Mouse (Mus musculus): ENCODE measurements at regions not wholly inside any gene's neighbourhood (a gene's known extent, or its start where the extent isn't known, plus 50 kb on each side); places are given as distances from the start of the nearest gene placed in this dataset.

DNA sequence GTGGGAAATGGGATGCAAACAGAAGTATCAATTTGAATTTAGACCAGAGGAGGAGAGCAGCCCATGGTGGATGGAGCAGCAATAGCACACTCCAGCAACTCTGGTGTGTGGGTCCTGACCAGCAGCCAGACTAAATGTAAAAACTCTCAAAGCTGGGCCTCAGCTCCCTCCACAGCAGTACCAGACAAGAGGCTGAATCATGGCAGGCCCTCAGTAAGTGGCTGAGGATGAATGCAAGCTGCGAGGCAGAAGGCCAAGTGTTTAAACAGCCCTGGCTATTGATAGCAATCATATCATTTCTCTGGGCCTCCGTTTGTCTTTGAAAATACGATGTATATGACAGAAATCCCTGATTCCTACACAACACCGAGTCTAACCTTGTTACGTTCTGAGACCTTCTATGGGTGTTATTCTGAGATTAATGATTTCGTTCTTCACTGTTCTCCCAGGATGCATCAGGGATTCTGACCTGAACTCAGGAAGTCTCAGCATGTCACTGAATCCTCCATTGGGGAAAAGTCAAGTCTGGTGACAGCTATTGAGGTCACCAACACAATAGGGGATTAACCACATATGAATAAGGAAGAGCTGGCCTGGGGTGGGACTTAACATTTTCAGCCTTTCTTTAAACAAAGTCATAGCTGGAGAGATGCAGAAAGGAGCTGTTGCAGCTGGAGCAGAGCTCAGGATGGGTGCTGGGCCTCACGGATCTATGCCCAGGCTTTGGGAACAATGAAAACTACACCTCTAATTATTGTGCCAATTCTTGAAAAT is 124.8 kb downstream of the Spata18 start:
- 90% methylated on average over 7 of the region's 7 CpGs for WGBS
- Histone ChIP-seq H3K4me1 (ENCODE audit: control insufficient read depth, insufficient read depth, low read length) (no peaks in the 10 kb centered on the region), H3K27ac (ENCODE audit: insufficient read depth, low read depth, low read length) (no peak overlapping the region), H3K27me3 (replicated peaks; ENCODE audit: control insufficient read depth, insufficient read depth, low read length) (no peaks in the 10 kb centered on the region), H3K4me3 (ENCODE audit: insufficient read depth, low read depth, low read length) (no peak overlapping the region), H3K36me3 (ENCODE audit: control insufficient read depth, insufficient read depth, low read length) (no peaks in the 10 kb centered on the region)
- no peak for DNase-seq
- TF ChIP-seq POLR2A (IDR thresholded peaks at IDR 0.05; ENCODE audit: low read depth, low read length): no peak
- no peak for TF ChIP-seq CTCF (conservative IDR thresholded peaks at IDR 0.05; ENCODE audit: insufficient read depth, insufficient read length, low read depth, low read length)

DNA sequence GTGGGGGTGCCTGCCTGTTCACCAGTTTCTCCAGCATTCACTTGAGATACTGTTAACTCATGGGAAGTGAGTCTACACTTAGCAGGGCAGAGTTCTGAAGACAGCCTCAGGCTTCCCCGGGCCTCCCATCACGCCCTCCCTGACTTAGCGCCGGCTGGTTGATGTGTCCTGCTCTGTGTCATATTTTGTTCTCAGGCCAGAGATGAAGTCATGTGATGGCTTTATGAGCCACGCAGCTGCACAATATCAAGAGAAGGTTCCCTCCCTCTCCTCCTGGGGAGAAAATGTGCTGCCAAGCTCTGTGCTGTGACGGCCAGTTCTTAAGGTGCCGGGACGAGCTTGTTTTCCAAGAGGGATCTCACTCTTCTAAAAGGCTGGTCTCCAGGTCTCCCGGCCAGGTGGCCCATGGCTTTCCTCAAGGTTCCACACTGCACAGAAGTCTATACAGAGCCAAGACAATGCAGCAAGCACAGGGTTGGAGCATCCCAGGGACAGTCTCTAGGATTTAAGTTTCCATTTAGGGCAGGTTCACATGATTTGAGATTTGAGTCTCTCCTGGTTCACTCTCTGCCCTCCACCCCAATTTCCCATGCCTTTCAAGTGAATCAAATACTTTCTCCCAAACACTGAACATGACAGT is 126.2 kb downstream of the Spata18 start:
- peak; percentile 53 for DNase-seq

DNA sequence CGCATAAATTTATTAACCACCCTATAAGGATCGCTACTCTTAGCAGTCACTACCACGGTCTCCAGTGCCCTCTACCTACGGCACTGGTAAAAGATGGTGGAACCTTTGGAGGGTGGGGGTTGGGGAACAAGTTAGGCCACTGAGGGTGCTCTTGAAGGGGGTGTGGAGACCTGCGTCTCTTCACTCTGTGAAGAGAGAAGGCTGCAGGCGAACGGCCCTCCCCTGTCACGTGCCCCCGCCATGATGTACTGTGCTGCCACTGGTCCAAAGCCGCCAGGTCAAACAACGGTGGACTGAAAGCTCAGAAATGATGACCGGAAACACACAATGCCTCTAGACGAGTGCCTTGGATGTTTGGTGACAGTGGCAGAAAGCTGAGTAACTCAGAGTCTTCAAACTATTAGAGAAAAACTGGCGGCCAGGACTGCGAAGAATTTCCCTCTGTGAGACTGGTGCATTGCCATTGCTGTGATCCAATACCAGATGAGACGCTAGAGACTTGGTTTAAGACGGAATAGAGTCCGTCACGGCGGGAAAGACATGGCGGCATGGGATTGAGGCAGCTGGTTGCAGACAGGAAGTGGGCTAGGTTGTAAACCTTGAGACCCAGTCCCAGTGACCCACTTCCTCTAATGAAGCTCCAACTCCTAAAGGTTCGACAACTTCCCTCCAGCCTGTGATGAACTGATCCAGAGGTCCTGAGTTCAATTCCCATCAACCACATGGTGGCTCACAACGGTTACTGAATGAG is 130.2 kb downstream of the Spata18 start:
- WGBS: 91% methylated on average over 23 of the region's 23 CpGs
- TF ChIP-seq CTCF (conservative IDR thresholded peaks at IDR 0.05; ENCODE audit: insufficient read depth, insufficient read length, low read depth, low read length) (no peak), POLR2A (IDR thresholded peaks at IDR 0.05; ENCODE audit: low read depth, low read length) (no peak)
- H3K27me3 ChIP-seq (replicated peaks; ENCODE audit: control insufficient read depth, insufficient read depth, low read length): no peaks in the 10 kb centered on the region

More for the DNA sequence above, 126.2 kb downstream of the Spata18 start:
- Histone ChIP-seq H3K4me3 (ENCODE audit: insufficient read depth, low read depth, low read length) (no peak overlapping the region), H3K27me3 (replicated peaks; ENCODE audit: control insufficient read depth, insufficient read depth, low read length) (no peaks in the 10 kb centered on the region), H3K4me1 (ENCODE audit: control insufficient read depth, insufficient read depth, low read length) (no peaks in the 10 kb centered on the region), H3K36me3 (ENCODE audit: control insufficient read depth, insufficient read depth, low read length) (no peaks in the 10 kb centered on the region), H3K27ac (ENCODE audit: insufficient read depth, low read depth, low read length) (no peak overlapping the region)
- WGBS: 63% methylated on average over 9 of the region's 9 CpGs
- TF ChIP-seq POLR2A (IDR thresholded peaks at IDR 0.05; ENCODE audit: low read depth, low read length): no peak
- TF ChIP-seq CTCF (conservative IDR thresholded peaks at IDR 0.05; ENCODE audit: insufficient read depth, insufficient read length, low read depth, low read length): no peak

DNA sequence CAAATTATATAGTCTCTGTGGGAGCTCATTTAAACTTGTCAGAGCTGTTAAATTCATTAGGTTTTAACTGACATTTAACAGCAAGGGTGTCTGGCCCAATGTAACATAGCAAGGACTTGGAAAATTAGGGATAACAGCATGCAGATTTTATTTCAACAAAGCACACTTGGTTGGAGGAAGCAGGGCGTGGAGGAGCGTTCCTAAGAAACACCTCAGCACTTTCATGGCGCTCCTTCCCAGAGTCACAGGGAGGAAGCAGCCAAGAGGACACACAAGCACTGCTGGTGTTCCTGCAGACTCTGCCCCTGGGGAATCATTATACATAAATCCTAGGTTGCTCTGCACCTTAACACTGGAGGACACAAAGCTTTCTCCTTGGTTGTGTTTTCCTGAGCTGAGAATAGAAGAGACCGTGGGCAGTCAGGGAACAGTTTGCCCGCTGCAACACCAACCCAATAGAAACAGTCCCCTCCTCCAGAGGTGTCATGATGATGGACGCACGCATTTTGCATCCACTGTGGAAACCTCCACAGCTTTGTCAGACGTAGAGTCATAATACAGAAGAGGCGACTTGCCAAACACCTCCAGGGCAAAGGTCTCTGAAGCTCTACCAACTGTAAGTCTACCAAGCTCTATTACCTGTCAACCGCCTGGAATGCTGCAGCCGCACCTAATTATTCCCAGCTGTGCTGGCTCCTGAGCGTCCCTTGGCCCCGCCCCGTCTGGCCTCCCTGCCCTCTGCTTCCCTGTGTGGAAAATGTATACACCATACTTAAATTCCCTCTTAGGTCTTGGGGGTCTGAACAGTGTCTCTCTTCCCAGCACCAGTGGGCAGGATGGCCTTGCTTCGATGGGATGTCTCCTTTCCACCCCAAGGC is 131.3 kb downstream of the Spata18 start:
- TF ChIP-seq CTCF (conservative IDR thresholded peaks at IDR 0.05; ENCODE audit: insufficient read depth, insufficient read length, low read depth, low read length) (no peak), POLR2A (IDR thresholded peaks at IDR 0.05; ENCODE audit: low read depth, low read length) (no peak)
- Histone ChIP-seq H3K27me3 (replicated peaks; ENCODE audit: control insufficient read depth, insufficient read depth, low read length) (no peaks in the 10 kb centered on the region), H3K4me1 (ENCODE audit: control insufficient read depth, insufficient read depth, low read length) (no peaks in the 10 kb centered on the region), H3K36me3 (ENCODE audit: control insufficient read depth, insufficient read depth, low read length) (no peaks in the 10 kb centered on the region), H3K27ac (ENCODE audit: insufficient read depth, low read depth, low read length) (no peak overlapping the region), H3K4me3 (ENCODE audit: insufficient read depth, low read depth, low read length) (no peak overlapping the region)
- WGBS: 28% methylated on average over 15 of the region's 15 CpGs
- DNase-seq: peak; percentile 74

More for the DNA sequence above, 130.2 kb downstream of the Spata18 start:
- Histone ChIP-seq H3K27ac (ENCODE audit: insufficient read depth, low read depth, low read length) (no peak overlapping the region), H3K4me1 (ENCODE audit: control insufficient read depth, insufficient read depth, low read length) (no peaks in the 10 kb centered on the region), H3K4me3 (ENCODE audit: insufficient read depth, low read depth, low read length) (no peak overlapping the region), H3K36me3 (ENCODE audit: control insufficient read depth, insufficient read depth, low read length) (no peaks in the 10 kb centered on the region)
- DNase-seq: peak; percentile 19

DNA sequence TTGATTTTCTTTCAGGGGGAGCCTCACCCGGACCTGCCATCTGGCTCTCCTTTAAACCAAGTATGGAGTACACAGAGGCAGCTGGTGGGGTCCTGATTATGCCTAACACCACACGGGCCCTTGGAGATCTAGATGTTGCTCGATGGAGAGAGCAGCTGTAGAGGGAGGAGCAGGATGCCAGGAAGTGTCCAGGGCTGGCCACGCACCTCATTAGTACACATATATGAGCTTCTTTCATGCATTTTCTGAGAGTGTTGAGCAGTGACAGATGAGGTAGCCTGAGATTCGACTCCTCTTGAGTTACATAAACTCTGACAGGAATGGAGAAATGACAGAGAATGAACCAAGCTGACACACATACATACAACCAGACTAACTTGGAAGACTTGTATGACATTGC is 136.1 kb downstream of the Spata18 start:
- no peak for DNase-seq
- Histone ChIP-seq H3K4me3 (ENCODE audit: insufficient read depth, low read depth, low read length) (no peak overlapping the region), H3K4me1 (ENCODE audit: control insufficient read depth, insufficient read depth, low read length) (no peaks in the 10 kb centered on the region), H3K27me3 (replicated peaks; ENCODE audit: control insufficient read depth, insufficient read depth, low read length) (no peaks in the 10 kb centered on the region), H3K27ac (ENCODE audit: insufficient read depth, low read depth, low read length) (no peak overlapping the region), H3K36me3 (ENCODE audit: control insufficient read depth, insufficient read depth, low read length) (no peaks in the 10 kb centered on the region)
- no peak for TF ChIP-seq CTCF (conservative IDR thresholded peaks at IDR 0.05; ENCODE audit: insufficient read depth, insufficient read length, low read depth, low read length)
- no peak for TF ChIP-seq POLR2A (IDR thresholded peaks at IDR 0.05; ENCODE audit: low read depth, low read length)
- 76% methylated on average over 5 of the region's 5 CpGs for WGBS

DNA sequence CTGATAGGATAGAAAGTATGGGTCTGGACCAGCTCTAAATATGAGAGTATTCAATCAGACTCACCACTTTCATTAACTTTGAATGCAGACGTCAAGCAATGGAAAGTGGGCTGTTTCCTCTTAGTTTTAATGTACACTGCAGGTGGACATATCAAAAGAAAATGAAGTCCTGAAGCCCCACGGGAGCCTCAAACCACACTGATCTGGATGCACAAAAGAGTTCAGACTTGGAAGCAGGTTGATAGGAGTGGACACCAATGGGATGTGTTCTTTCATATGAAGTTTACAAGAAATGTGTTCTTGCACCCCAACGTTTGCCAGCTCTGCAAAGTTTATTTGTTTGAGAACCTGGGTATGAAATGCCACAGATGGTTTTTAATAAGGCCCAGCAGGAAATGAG is 141.0 kb downstream of the Spata18 start:
- Histone ChIP-seq H3K27ac (ENCODE audit: insufficient read depth, low read depth, low read length) (no peak overlapping the region), H3K4me3 (ENCODE audit: insufficient read depth, low read depth, low read length) (no peak overlapping the region), H3K36me3 (ENCODE audit: control insufficient read depth, insufficient read depth, low read length) (no peaks in the 10 kb centered on the region), H3K4me1 (ENCODE audit: control insufficient read depth, insufficient read depth, low read length) (no peaks in the 10 kb centered on the region), H3K27me3 (replicated peaks; ENCODE audit: control insufficient read depth, insufficient read depth, low read length) (no peaks in the 10 kb centered on the region)
- 74% methylated on average over 3 of the region's 3 CpGs for WGBS
- TF ChIP-seq CTCF (conservative IDR thresholded peaks at IDR 0.05; ENCODE audit: insufficient read depth, insufficient read length, low read depth, low read length) (no peak), POLR2A (IDR thresholded peaks at IDR 0.05; ENCODE audit: low read depth, low read length) (no peak)
- no peak for DNase-seq
